ENCODE assay signal across 18 mouse cellular contexts in genomic region chr17:6777061-6777460, GRCm38 (mm10). TPM values are rescaled to one million over a fixed set of nuclear protein-coding genes. Genes with fewer than 3 reads are reported as not detected.
DNase-seq lines count a peak whose midpoint lies in the region; ATAC-seq and TF ChIP-seq lines count a peak whose summit lies in the region.
"Had no signal": no experiment of that assay in that cellular context is flagged by ENCODE, and none has a peak within 500 bp of the region (broad histone marks: within the 10 kb centered on the region; RNA-seq: fewer than 3 reads in every experiment).

No protein-coding gene starts in this region.

- no peaks in the 10 kb centered on the region for H3K36me3 ChIP-seq in heart, postnatal 0 days (replicated peaks; ENCODE audit: control insufficient read depth, insufficient read depth, low read length)
- no peaks in the 10 kb centered on the region for H3K36me3 ChIP-seq in lung, embryonic 16.5 days (ENCODE audit: control insufficient read depth, insufficient read depth, low read length)
- no peaks in the 10 kb centered on the region for H3K36me3 ChIP-seq in stomach, embryonic 15.5 days
- H3K36me3 ChIP-seq: hindbrain, embryonic 15.5 days had no signal

- H3K4me2 ChIP-seq in heart, postnatal 0 days (ENCODE audit: low read depth, low read length), result no peak overlapping the region
- no peak overlapping the region for H3K4me2 ChIP-seq in lung, embryonic 16.5 days (ENCODE audit: low read depth, low read length)
- no peak overlapping the region; the same call in 1 of the 2 replicates for H3K4me2 ChIP-seq in stomach, embryonic 15.5 days
- H3K4me2 ChIP-seq: hindbrain, embryonic 15.5 days; midbrain, embryonic 11.5 days had no signal

- H3K27ac ChIP-seq in heart, postnatal 0 days (ENCODE audit: low read depth), result peak overlapping the region; percentile 52
- peak overlapping the region; percentile 51; the same call in 1 of the 2 replicates for H3K27ac ChIP-seq in lung, embryonic 16.5 days (ENCODE audit: low read length)
- peak overlapping the region; percentile 55; the same call in 1 of the 2 replicates for H3K27ac ChIP-seq in stomach, embryonic 15.5 days
- H3K27ac ChIP-seq: hindbrain, embryonic 15.5 days; left cerebral cortex, adult 2 months had no signal

- no peak for DNase-seq in heart, postnatal 0 days (ENCODE audit: low spot score)
- DNase-seq in heart, adult 9 months (ENCODE audit: low spot score in 2 of 2), result no peak
- no peak for DNase-seq in lung, postnatal 14 days
- peak; percentile 54 for DNase-seq in R1 (ENCODE audit: low read depth, low spot score)
- no peak for DNase-seq in ovary, postnatal 36 days (ENCODE audit: low spot score)
- DNase-seq in testis, postnatal 10 days (ENCODE audit: low spot score), result no peak
- DNase-seq: cerebellum, adult 8-10 months; embryo, embryonic 11 days; gastrocnemius, postnatal 10 days; lung, postnatal 10 days; right cerebral cortex, postnatal 14 days had no signal

- H3K4me1 ChIP-seq in heart, postnatal 0 days (ENCODE audit: control insufficient read depth, insufficient read depth), result peaks cover 44% of the 10 kb centered on the region
- peaks cover 62% of the 10 kb centered on the region for H3K4me1 ChIP-seq in lung, embryonic 16.5 days (replicated peaks; ENCODE audit: control insufficient read depth, insufficient read depth, low read length)
- H3K4me1 ChIP-seq in stomach, embryonic 15.5 days, result peaks cover 31% of the 10 kb centered on the region

- no peak for ATAC-seq in heart, postnatal 0 days (ENCODE audit: insufficient read depth, low read depth)
- no peak for ATAC-seq in lung, embryonic 16.5 days (ENCODE audit: low read depth)
- ATAC-seq in stomach, embryonic 15.5 days (ENCODE audit: insufficient read depth, low FRiP score, low read depth), result no peak

- WGBS in heart, postnatal 0 days, result 62% methylated on average over 6 of the region's 6 CpGs
- 51% methylated on average over 6 of the region's 6 CpGs for WGBS in lung, embryonic 16.5 days
- 54% methylated on average over 6 of the region's 6 CpGs for WGBS in stomach, embryonic 15.5 days

- H3K9ac ChIP-seq in heart, postnatal 0 days (replicated peaks; ENCODE audit: low read depth, low read length), result no peak overlapping the region
- H3K9ac ChIP-seq in lung, embryonic 16.5 days (ENCODE audit: low read length), result 0 out of 2 replicates have a peak overlapping the region, but pooled peaks have one; percentile 8
- H3K9ac ChIP-seq in stomach, embryonic 15.5 days, result no peak overlapping the region
- H3K9ac ChIP-seq: hindbrain, embryonic 15.5 days had no signal

- no peak overlapping the region for H3K4me3 ChIP-seq in heart, postnatal 0 days (ENCODE audit: low read depth, low read length)
- no peak overlapping the region for H3K4me3 ChIP-seq in lung, embryonic 16.5 days (ENCODE audit: low read length)
- H3K4me3 ChIP-seq in stomach, embryonic 15.5 days (replicated peaks), result 0 out of 2 replicates have a peak overlapping the region, but pooled peaks have one; percentile 6
- H3K4me3 ChIP-seq: erythroblast, embryonic 14.5 days; hindbrain, embryonic 15.5 days; left cerebral cortex, adult 2 months; myocyte had no signal

- H3K9me3 ChIP-seq in heart, postnatal 0 days (replicated peaks; ENCODE audit: control insufficient read depth, low read length), result no peaks in the 10 kb centered on the region
- no peaks in the 10 kb centered on the region for H3K9me3 ChIP-seq in lung, embryonic 16.5 days (ENCODE audit: control insufficient read depth, low read length)
- no peaks in the 10 kb centered on the region for H3K9me3 ChIP-seq in stomach, embryonic 15.5 days
- H3K9me3 ChIP-seq: hindbrain, embryonic 15.5 days had no signal

- TF ChIP-seq EP300 in heart, postnatal 0 days (IDR thresholded peaks at IDR 0.05; ENCODE audit: low read depth), result no peak

- no peaks in the 10 kb centered on the region for H3K27me3 ChIP-seq in heart, postnatal 0 days (ENCODE audit: control insufficient read depth, insufficient read depth, low read length)
- H3K27me3 ChIP-seq in lung, embryonic 16.5 days (ENCODE audit: control insufficient read depth, insufficient read depth, low read depth, low read length), result no peaks in the 10 kb centered on the region
- H3K27me3 ChIP-seq in stomach, embryonic 15.5 days (replicated peaks), result no peaks in the 10 kb centered on the region

- no peak for TF ChIP-seq CTCF in heart, postnatal 0 days (IDR thresholded peaks at IDR 0.05; ENCODE audit: low read depth)

RNA-seq across cellular contexts. Expression of gene Ezr, which starts 5.5 kb away (rescaled TPM):
- total RNA-seq in heart, postnatal 0 days (2014; rRNA removed; ENCODE audit: low replicate concordance), result 91.3 and 103 TPM in 2 replicates
- 126 and 141 TPM in 2 replicates for polyA plus RNA-seq in heart, postnatal 0 days (2015; fragmentation: Nextera tagmentation; extraction: Ambion mirVana)
- 154 and 168 TPM in 2 replicates for polyA plus RNA-seq in lung, embryonic 16.5 days (2015; fragmentation: Nextera tagmentation; extraction: Ambion mirVana)
- polyA plus RNA-seq in stomach, embryonic 15.5 days (2015; fragmentation: Nextera tagmentation; extraction: Ambion mirVana), result 223 and 228 TPM in 2 replicates
